Mouse (Mus musculus) small intestine, adult 2 months (tissue): ENCODE results near the gene Ctbs.

Experiments used
- CTCF ChIP-seq: fragments of 200-500 bp; IDR thresholded peaks from 2 replicates; pipeline ENCODE4 v1.5.1; 2012; ENCODE audit warnings: low read depth, mild to moderate bottlenecking, control low read depth, inconsistent platforms, low read length, moderate library complexity, mixed read lengths; ENCODE audit not compliant: insufficient replicate concordance, insufficient read length; ENCODE audit errors: extremely low read depth
- POLR2A ChIP-seq: fragments of 200-500 bp; IDR thresholded peaks from 2 replicates; pipeline ENCODE4 v1.6.1; 2012; ENCODE audit warnings: low read depth, mild to moderate bottlenecking, control low read depth, inconsistent platforms, low read length, moderate library complexity

DNA sequence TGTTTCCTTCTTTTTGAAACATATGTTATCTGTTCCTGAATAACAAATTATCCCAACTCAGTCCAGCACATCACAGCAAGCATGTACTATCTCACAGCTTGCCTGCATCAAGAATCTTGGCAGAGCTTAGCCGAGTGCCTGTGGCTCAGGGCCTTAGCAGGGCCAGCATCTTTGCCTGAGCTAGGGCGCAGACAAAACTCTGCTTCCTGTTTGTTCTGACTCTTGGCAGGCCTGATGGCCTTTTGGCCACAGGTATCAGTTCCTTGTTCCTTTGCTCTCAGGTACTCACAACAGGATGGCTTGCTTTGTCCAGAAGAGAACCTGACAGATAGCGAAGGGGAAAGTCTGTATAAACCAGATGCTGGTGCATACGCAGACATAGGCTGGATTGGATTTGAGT lies 35.6 kb upstream of the Ctbs start:
- TF ChIP-seq CTCF (no peak), POLR2A (no peak)
